In the genomic region with DNA sequence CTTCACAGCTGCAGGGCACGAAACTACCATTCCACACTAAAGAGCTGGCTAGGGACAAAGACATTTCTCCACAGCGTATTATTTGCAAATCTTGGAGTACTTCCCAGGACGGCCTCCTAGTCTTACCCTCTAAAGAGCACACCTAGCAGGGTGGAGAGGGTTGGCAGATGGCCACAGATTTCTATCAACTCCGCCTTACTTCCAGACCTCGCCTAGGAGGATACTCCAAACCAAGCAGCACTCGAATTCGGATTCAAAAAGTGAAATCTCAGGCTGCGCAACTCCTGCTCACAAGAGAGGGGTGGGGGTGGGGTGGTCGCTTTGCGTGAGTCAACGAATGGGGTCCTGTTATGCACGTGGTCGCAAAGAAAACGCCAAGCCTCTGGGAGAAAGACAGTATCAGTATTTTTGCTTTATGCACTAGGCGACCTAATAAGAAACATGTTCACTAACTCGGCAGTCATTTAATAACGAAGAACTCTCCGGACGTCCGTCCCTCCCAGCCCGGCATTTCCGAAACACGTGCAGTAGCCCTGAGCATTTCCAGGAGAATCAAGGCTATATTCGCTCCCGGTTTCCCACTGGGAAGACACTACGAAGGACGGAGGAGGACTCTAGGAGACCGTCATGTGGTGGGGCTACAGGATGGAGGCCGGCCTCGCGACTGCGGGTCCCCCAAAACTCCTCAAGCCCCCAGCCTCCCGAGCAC, we compare ENCODE assay signal across 8 mouse cellular contexts. TPM values are rescaled to one million over a fixed set of nuclear protein-coding genes. Genes with fewer than 3 reads are reported as not detected.
DNase-seq lines count a peak whose midpoint lies in the region; TF ChIP-seq lines count a peak whose summit lies in the region.

No protein-coding gene starts in this region.

- no peak for TF ChIP-seq CTCF in lung, adult 2 months (IDR thresholded peaks at IDR 0.05; ENCODE audit: insufficient read depth, low read length)

- H3K4me3 ChIP-seq in lung, adult 2 months (replicated peaks; ENCODE audit: extremely low read depth, low read depth, low read length): peak overlapping the region; percentile 81

- 1% methylated on average over 33 of the region's 33 CpGs for WGBS in lung, adult 2 months

- no peaks in the 10 kb centered on the region; the same call in 1 of the 2 replicates for H3K4me1 ChIP-seq in lung, adult 2 months (ENCODE audit: control insufficient read depth, insufficient read depth, low read length)

- peak; percentile 37 to 39 for DNase-seq in cerebellum, adult 18-20 months
- no peak for DNase-seq in cerebellum, adult 11 months
- DNase-seq in CD4-positive, CD25-positive, alpha-beta regulatory T cell, adult 2 months (ENCODE audit: low read depth, low spot score): peak; percentile 38
- peak; percentile 51 to 63 for DNase-seq in cerebellum, postnatal 10 days
- DNase-seq in gonadal fat pad, adult 2 months (ENCODE audit: low read depth): peak; percentile 100
- DNase-seq in kidney, adult 18-20 months: peak; percentile 48
- peak; percentile 66 for DNase-seq in lung, adult 2 months
- peak; percentile 22 for DNase-seq in skeletal muscle tissue, adult 2 months (ENCODE audit: low read depth, low spot score)

- no peak for TF ChIP-seq POLR2A in lung, adult 2 months (IDR thresholded peaks at IDR 0.05; ENCODE audit: borderline replicate concordance, extremely low read depth, low read depth, low read length)

RNA-seq across cellular contexts. Expression of gene Dbil5, which starts 0.6 kb away (rescaled TPM):
- 23.3 and 26.9 TPM in 2 replicates for polyA plus RNA-seq in gonadal fat pad, adult 2 months (2012; rRNA removed)
- 0.76 TPM in 1 of 2 replicates, not detected in the other for polyA plus RNA-seq in lung, adult 2 months (2012; rRNA removed)

RNA-seq across cellular contexts. Expression of gene Gemin4, which starts 0.6 kb away (rescaled TPM):
- polyA plus RNA-seq in gonadal fat pad, adult 2 months (2012; rRNA removed): 7.5 and 10.6 TPM in 2 replicates
- polyA plus RNA-seq in lung, adult 2 months (2012; rRNA removed): 5.7 and 6.6 TPM in 2 replicates

RNA-seq across cellular contexts. Expression of gene Mrm3, which starts 26.7 kb away (rescaled TPM):
- polyA plus RNA-seq in gonadal fat pad, adult 2 months (2012; rRNA removed): 3.9 and 6.4 TPM in 2 replicates
- polyA plus RNA-seq in lung, adult 2 months (2012; rRNA removed): 3.3 and 3.6 TPM in 2 replicates

RNA-seq across cellular contexts. Expression of gene Glod4, which starts 26.7 kb away (rescaled TPM):
- polyA plus RNA-seq in gonadal fat pad, adult 2 months (2012; rRNA removed): 17.5 and 24.6 TPM in 2 replicates
- 5.9 and 11.9 TPM in 2 replicates for polyA plus RNA-seq in lung, adult 2 months (2012; rRNA removed)

RNA-seq across cellular contexts. Expression of gene Fam57a, which starts 37.4 kb away (rescaled TPM):
- 5.8 and 9.2 TPM in 2 replicates for polyA plus RNA-seq in gonadal fat pad, adult 2 months (2012; rRNA removed)
- 26.3 and 115 TPM in 2 replicates for polyA plus RNA-seq in lung, adult 2 months (2012; rRNA removed)

Comparison
In these comparisons a context has a peak if more than half of its experiments do, and no peak if none do; other contexts are left out.
1. RNA of gene Dbil5, which starts 0.6 kb away (polyA plus RNA-seq): 23.3 to 26.9 TPM in gonadal fat pad, adult 2 months; 0.76 TPM in lung, adult 2 months; every median in the first group is over 10 times any median in the second.